Mouse (Mus musculus) CH12.LX (cell line): ENCODE measurements around the gene 4930556J24Rik. TPM values are rescaled to one million over a fixed set of nuclear protein-coding genes. Genes with fewer than 3 reads are reported as not detected.

ENCODE experiments used
- DNase-seq: peaks from one replicate; pipeline ENCODE4 v3.0.0-alpha.2; 2013; ENCODE audit errors: extremely low read depth
- H3K27ac ChIP-seq: 2 replicates; pipeline ENCODE4 v1.5.1; 2012; ENCODE audit warnings: low read depth, mild to moderate bottlenecking, control low read depth, moderate library complexity; ENCODE audit not compliant: insufficient read depth
- H3K27me3 ChIP-seq: replicated peaks from 2 replicates; pipeline ENCODE3; 2012; ENCODE audit warnings: inconsistent platforms
- H3K36me3 ChIP-seq, 2 experiments: replicated peaks in 1 of 2; 2 replicates each; pipeline versions ENCODE3 to v1.6.1; 2012; ENCODE audit warnings: inconsistent platforms in 1 of 2, low read length in 1 of 2, mild to moderate bottlenecking in 1 of 2, mixed read lengths in 1 of 2, moderate library complexity in 1 of 2; ENCODE audit not compliant: control insufficient read depth in 1 of 2, insufficient read depth in 1 of 2
- H3K4me1 ChIP-seq, 2 experiments: 2 replicates each; pipeline ENCODE4 v1.6.1; 2012; ENCODE audit warnings: inconsistent platforms in 1 of 2, moderate library complexity in 1 of 2; ENCODE audit not compliant: insufficient read depth in 2 of 2, control insufficient read depth in 1 of 2
- H3K4me2 ChIP-seq: 2 replicates; pipeline ENCODE4 v1.6.1; 2012; ENCODE audit warnings: low read depth, mild to moderate bottlenecking, control low read depth; ENCODE audit not compliant: poor library complexity, insufficient read depth, severe bottlenecking
- H3K4me3 ChIP-seq, 3 experiments: fragments of 150-350 bp in 1 of 3; sonication (generic) in 1 of 3; replicated peaks in 1 of 3; 2 replicates each; pipeline versions ENCODE3 to v1.5.1; 2011 to 2012; ENCODE audit warnings: low read depth in 2 of 3, low read length in 2 of 3, mild to moderate bottlenecking in 2 of 3, moderate library complexity in 2 of 3, control low read depth in 1 of 3, improper control_type of control experiment in 1 of 3, inconsistent platforms in 1 of 3, mixed read lengths in 1 of 3; ENCODE audit not compliant: poor library complexity in 1 of 3
- H3K79me2 ChIP-seq: replicated peaks from 2 replicates; pipeline ENCODE4 v1.6.1; 2012; ENCODE audit warnings: mild to moderate bottlenecking, moderate library complexity; ENCODE audit not compliant: control insufficient read depth, poor library complexity, insufficient read depth, severe bottlenecking; ENCODE audit errors: extremely low read depth
- H3K9ac ChIP-seq: 2 replicates; pipeline ENCODE4 v1.6.1; 2012; ENCODE audit warnings: low read depth, mild to moderate bottlenecking, control low read depth, moderate library complexity; ENCODE audit not compliant: insufficient read depth
- H3K9me3 ChIP-seq: replicated peaks from 2 replicates; pipeline ENCODE3; 2012; ENCODE audit warnings: low read length, inconsistent platforms, mixed read lengths
- BHLHE40 ChIP-seq: IDR thresholded peaks from 2 replicates; pipeline ENCODE4 v1.6.1; 2011; ENCODE audit warnings: mild to moderate bottlenecking, low read depth, low read length, improper control_type of control experiment
- CHD1 ChIP-seq: IDR thresholded peaks from 2 replicates; pipeline ENCODE4 v1.6.1; 2012; ENCODE audit warnings: low read depth, low read length, improper control_type of control experiment, inconsistent platforms
- CTCF ChIP-seq, 2 experiments: IDR thresholded peaks in 1 of 2; conservative IDR thresholded peaks in 1 of 2; 2 replicates each; pipeline ENCODE4 v1.5.1; 2011 to 2012; ENCODE audit warnings: low read depth in 2 of 2, low read length in 2 of 2, improper control_type of control experiment in 1 of 2, inconsistent platforms in 1 of 2, mild to moderate bottlenecking in 1 of 2, moderate library complexity in 1 of 2
- ELF1 ChIP-seq: IDR thresholded peaks from 2 replicates; pipeline ENCODE4 v1.6.1; 2014; ENCODE audit warnings: low read depth, mild to moderate bottlenecking, inconsistent platforms, low read length, improper control_type of control experiment
- IRF4 ChIP-seq: IDR thresholded peaks from 2 replicates; pipeline ENCODE4 v1.6.1; 2014; ENCODE audit warnings: low read depth, mild to moderate bottlenecking, inconsistent platforms, low read length, improper control_type of control experiment
- JUN ChIP-seq: IDR thresholded peaks from 2 replicates; pipeline ENCODE4 v1.6.1; 2011; ENCODE audit warnings: low read depth, mild to moderate bottlenecking, low read length, improper control_type of control experiment, moderate library complexity; ENCODE audit not compliant: insufficient read depth
- JUND ChIP-seq: conservative IDR thresholded peaks from 2 replicates; pipeline ENCODE4 v1.6.1; 2011; ENCODE audit warnings: low read depth, low read length, improper control_type of control experiment
- KAT2A ChIP-seq: IDR thresholded peaks from 2 replicates; pipeline ENCODE4 v1.6.1; 2012; ENCODE audit warnings: low read length, improper control_type of control experiment, inconsistent platforms; ENCODE audit not compliant: insufficient replicate concordance
- MAFK ChIP-seq: IDR thresholded peaks from 2 replicates; pipeline ENCODE4 v1.6.1; 2011; ENCODE audit warnings: low read length, improper control_type of control experiment; ENCODE audit not compliant: insufficient replicate concordance
- MEF2A ChIP-seq: IDR thresholded peaks from 2 replicates; pipeline ENCODE4 v1.6.1; 2014; ENCODE audit warnings: low read depth, mild to moderate bottlenecking, inconsistent platforms, low read length, improper control_type of control experiment, borderline replicate concordance
- MXI1 ChIP-seq: IDR thresholded peaks from 2 replicates; pipeline ENCODE4 v1.6.1; 2011; ENCODE audit warnings: mild to moderate bottlenecking, low read depth, low read length, improper control_type of control experiment
- NELFE ChIP-seq: IDR thresholded peaks from 2 replicates; pipeline ENCODE4 v1.6.1; 2011; ENCODE audit warnings: low read depth, low read length, improper control_type of control experiment
- POLR2AphosphoS2 ChIP-seq: IDR thresholded peaks from 2 replicates; pipeline ENCODE4 v1.6.1; 2011; ENCODE audit warnings: low read depth, low read length, improper control_type of control experiment
- SIN3A ChIP-seq: IDR thresholded peaks from 2 replicates; pipeline ENCODE4 v1.6.1; 2012; ENCODE audit warnings: low read length, improper control_type of control experiment, inconsistent platforms
- TCF12 ChIP-seq: IDR thresholded peaks from 2 replicates; pipeline ENCODE4 v1.6.1; 2014; ENCODE audit warnings: low read depth, mild to moderate bottlenecking, inconsistent platforms, low read length, improper control_type of control experiment
- USF2 ChIP-seq: conservative IDR thresholded peaks from 2 replicates; pipeline ENCODE4 v1.6.1; 2011; ENCODE audit warnings: low read depth, low read length, improper control_type of control experiment
- ZC3H11A ChIP-seq: IDR thresholded peaks from 2 replicates; pipeline ENCODE4 v1.6.1; 2012; ENCODE audit warnings: low read depth, mild to moderate bottlenecking, inconsistent platforms, low read length, improper control_type of control experiment
- ZNF384 ChIP-seq: IDR thresholded peaks from 2 replicates; pipeline ENCODE4 v1.6.1; 2012; ENCODE audit warnings: low read depth, low read length, improper control_type of control experiment, inconsistent platforms
- dilution Hi-C: fragments of 300-500 bp; cut with MboI; formaldehyde crosslinking; loops from 2 replicates; pipeline ENCODE4 v1.14.3; 2020; ENCODE audit warnings: low sequenced_read_pairs; ENCODE audit not compliant: extremely low pct_unique_long_range_greater_than_20kb, extremely low pct_ligation_motif_present
- in situ Hi-C: fragments of 300-500 bp; cut with MboI; formaldehyde crosslinking; loops from 3 replicates; pipeline ENCODE4 v1.14.3; 2019; ENCODE audit warnings: low sequenced_read_pairs, low pct_ligation_motif_present, low pct_unique_long_range_greater_than_20kb, mixed read lengths
- polyA plus RNA-seq: library from polyadenylated mRNA; unstranded; fragments of >175 nt; gene quantifications from 2 replicates; pipeline ENCODE4 v1.2.1, GENCODE M21; 2012; ENCODE audit warnings: low read depth; ENCODE audit not compliant: insufficient read length
- total RNA-seq, 2 experiments: library from RNA; depleted of rRNA; stranded (reverse); fragments of 300-350 nt in 1 of 2; fragments of >200 nt in 1 of 2; gene quantifications; 2 replicates each; pipeline ENCODE4 v1.2.3; 2012 to 2014

4930556J24Rik gene
- total and polyA plus RNA-seq, 3 experiments, result 0.21 to 0.70 TPM; not detected in 1

DNA sequence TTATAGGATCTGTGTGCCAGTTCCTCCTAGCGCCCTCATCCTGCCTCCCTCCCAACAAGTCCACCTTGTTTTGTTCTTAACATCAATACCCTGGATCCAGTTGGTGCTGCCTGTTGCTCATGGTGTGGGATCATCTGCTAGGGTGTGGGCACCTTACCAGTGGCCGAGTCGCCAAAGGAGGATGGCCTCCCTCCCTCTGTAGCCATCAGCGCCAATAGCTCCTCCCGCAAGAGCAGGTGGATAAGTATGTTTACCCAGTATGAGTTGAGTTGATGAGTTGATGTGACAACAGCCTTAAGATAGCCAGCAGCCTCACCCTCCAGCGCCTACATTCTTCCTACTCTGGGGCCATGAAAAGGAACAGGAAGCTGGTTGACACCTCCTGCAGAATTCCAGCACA is 76.3 kb downstream of the 4930556J24Rik start:
- Histone ChIP-seq H3K27me3 (no peaks in the 10 kb centered on the region), H3K4me3 (no peak overlapping the region), H3K4me2 (no peak overlapping the region), H3K27ac (no peak overlapping the region), H3K79me2 (no peaks in the 10 kb centered on the region), H3K4me1 (peaks cover 0 to 8% of the 10 kb centered on the region in 2 experiments; a peak in 2 of 4 replicates), H3K36me3 (peaks cover 12 to 47% of the 10 kb centered on the region in 2 experiments), H3K9ac (no peak overlapping the region), H3K9me3 (no peaks in the 10 kb centered on the region)
- DNase-seq, result no peak
- in situ Hi-C loops, result loop anchor here (25.0 kb wide), 1 partner anchor 363 kb away; the partner anchor contains the start of gene Smtn
- TF ChIP-seq MEF2A, result no peak
- no peak for TF ChIP-seq USF2
- no peak for TF ChIP-seq KAT2A
- TF ChIP-seq JUND, result no peak
- no peak for TF ChIP-seq MAFK
- no peak for TF ChIP-seq MXI1
- no peak for TF ChIP-seq CTCF (conservative IDR thresholded peaks at IDR 0.05 in 1 of 2, IDR thresholded peaks at IDR 0.05 in 1 of 2; ENCODE audit: low read depth in 2 of 2, low read length in 2 of 2)
- TF ChIP-seq TCF12, result no peak
- TF ChIP-seq ZC3H11A, result no peak
- no peak for TF ChIP-seq POLR2AphosphoS2
- TF ChIP-seq BHLHE40, result no peak
- no peak for TF ChIP-seq NELFE
- dilution Hi-C loops, result no loop called here

DNA sequence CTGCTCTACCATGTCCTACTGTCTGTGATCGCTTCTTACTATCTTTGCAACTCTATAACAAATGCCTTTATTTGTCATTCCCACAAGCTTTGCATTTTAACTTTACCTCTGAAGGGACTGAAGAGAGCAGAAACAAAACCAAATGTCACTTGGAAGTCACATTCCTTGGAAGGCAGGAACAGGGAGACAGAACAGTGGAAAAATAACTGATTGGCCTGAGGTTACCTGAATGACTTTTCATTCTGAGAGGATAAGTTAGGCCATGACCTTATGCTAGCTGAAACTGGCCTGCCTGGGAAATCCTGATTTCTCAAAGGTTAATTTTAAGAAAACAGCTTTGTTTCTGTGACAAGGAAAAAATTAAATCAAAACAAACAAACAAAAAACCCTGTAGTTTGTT is 80.6 kb downstream of the 4930556J24Rik start:
- H3K4me2 ChIP-seq, result peak overlapping the region; percentile 85; the same call in 1 of the 2 replicates
- peaks cover 0 to 19% of the 10 kb centered on the region in 2 experiments; a peak in 2 of 4 replicates for H3K4me1 ChIP-seq
- dilution Hi-C loops, result no loop called here
- DNase-seq, result no peak
- H3K9ac ChIP-seq, result no peak overlapping the region
- in situ Hi-C loops, result no loop called here
- no peak overlapping the region for H3K4me3 ChIP-seq
- H3K36me3 ChIP-seq, result peaks cover 12 to 35% of the 10 kb centered on the region in 2 experiments
- no peaks in the 10 kb centered on the region for H3K79me2 ChIP-seq
- TF ChIP-seq JUN (no peak), JUND (no peak), NELFE (no peak), ELF1 (no peak), CHD1 (no peak), USF2 (no peak), IRF4 (no peak), SIN3A (no peak), ZNF384 (no peak), MXI1 (no peak)
- peaks cover 1% of the 10 kb centered on the region for H3K27me3 ChIP-seq
- H3K9me3 ChIP-seq, result no peaks in the 10 kb centered on the region
- no peak overlapping the region for H3K27ac ChIP-seq
